Mouse (Mus musculus) E14TG2a.4 (cell line): ENCODE data around the gene Fndc8.

Experiments
- H3K27me3 ChIP-seq: 2 replicates; pipeline ENCODE4 v1.6.1; 2014; ENCODE audit warnings: low read length, control low read depth; ENCODE audit not compliant: insufficient read depth
- H3K36me3 ChIP-seq: 2 replicates; pipeline ENCODE4 v1.6.1; 2014; ENCODE audit warnings: low read length, control low read depth; ENCODE audit not compliant: insufficient read depth
- H3K4me1 ChIP-seq: replicated peaks from 2 replicates; pipeline ENCODE4 v1.6.1; 2014; ENCODE audit warnings: low read depth, low read length, control low read depth
- H3K4me3 ChIP-seq: replicated peaks from 2 replicates; pipeline ENCODE4 v1.5.1; 2014; ENCODE audit warnings: mild to moderate bottlenecking, low read length
- H3K9me3 ChIP-seq: 2 replicates; pipeline ENCODE4 v1.6.1; 2014; ENCODE audit warnings: low read length, control low read depth
- CTCF ChIP-seq: conservative IDR thresholded peaks from 2 replicates; pipeline ENCODE4 v1.5.1; 2014; ENCODE audit warnings: low read length
- NANOG ChIP-seq: IDR thresholded peaks from 2 replicates; pipeline ENCODE4 v1.6.1; 2014; ENCODE audit warnings: borderline replicate concordance, low read length, mixed read lengths
- POU5F1 ChIP-seq: IDR thresholded peaks from 2 replicates; pipeline ENCODE4 v1.6.1; 2014; ENCODE audit warnings: low read length, borderline replicate concordance

The Fndc8 gene

DNA sequence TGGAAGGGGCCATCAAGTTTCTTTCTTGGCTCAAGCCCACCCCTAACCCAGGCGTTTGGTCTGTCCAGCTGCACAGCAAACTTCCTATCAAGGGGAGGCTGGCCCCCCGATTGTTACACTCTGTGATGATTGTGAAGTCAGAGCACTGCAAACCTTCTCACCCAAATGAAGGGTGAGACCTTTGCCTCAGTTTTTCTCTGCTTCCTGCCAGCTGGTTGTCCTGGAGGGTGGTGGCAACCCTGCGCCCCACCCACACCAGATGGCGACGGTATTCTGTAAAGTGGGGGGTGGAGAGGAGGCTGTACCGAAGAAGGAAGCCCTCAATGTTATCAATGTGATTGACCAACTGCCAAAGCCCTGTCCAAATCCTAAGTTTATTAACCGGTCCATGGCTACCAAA lies at the start of gene Fndc8:
Fndc8 (plus strand) TSS at position 189 of the 400 bp plus-strand sequence.
- H3K4me1 ChIP-seq: peaks cover 34% of the 10 kb centered on the region
- H3K36me3 ChIP-seq: no peaks in the 10 kb centered on the region
- no peaks in the 10 kb centered on the region for H3K9me3 ChIP-seq
- H3K27me3 ChIP-seq: no peaks in the 10 kb centered on the region
- H3K4me3 ChIP-seq: no peak within 1 kb of the TSS
- TF ChIP-seq POU5F1: no peak
- no peak for TF ChIP-seq NANOG
- TF ChIP-seq CTCF: no peak

DNA sequence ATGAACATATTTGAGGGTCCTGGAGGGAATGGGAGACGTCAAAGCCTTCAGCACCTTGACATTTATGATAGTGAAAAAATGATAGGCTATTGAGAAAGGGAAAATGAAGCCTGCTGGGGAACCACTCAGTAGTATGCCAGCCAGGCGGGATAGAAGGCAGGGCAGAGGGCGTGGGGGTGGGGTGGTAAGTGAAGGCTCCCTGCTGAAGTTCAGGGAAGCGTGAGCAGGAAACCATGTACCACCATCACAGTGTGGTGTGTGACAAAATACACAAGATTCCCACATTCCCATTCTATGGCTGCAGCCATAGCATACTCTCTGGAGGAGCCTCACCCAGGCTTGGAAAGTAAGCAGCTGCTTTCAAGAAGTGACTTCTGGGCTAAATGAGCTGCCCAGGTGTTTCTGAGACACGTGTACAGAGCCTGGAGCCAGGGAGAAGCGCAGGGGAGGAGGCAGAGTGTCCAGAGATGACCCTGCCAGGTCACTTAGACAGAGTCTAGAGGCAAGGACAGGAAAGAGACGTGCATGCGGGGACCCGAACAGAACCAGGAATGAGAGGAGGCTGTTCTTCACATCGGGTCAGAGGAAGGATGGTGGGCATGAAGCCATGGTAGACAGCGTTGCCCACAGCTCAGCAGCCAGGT lies 47.0 kb upstream of the Fndc8 start:
- TF ChIP-seq CTCF (no peak), NANOG (no peak), POU5F1 (no peak)
- Histone ChIP-seq H3K9me3 (no peaks in the 10 kb centered on the region), H3K36me3 (no peaks in the 10 kb centered on the region), H3K4me1 (peaks cover 62% of the 10 kb centered on the region), H3K4me3 (peak overlapping the region; percentile 62), H3K27me3 (peaks cover 8% of the 10 kb centered on the region)

DNA sequence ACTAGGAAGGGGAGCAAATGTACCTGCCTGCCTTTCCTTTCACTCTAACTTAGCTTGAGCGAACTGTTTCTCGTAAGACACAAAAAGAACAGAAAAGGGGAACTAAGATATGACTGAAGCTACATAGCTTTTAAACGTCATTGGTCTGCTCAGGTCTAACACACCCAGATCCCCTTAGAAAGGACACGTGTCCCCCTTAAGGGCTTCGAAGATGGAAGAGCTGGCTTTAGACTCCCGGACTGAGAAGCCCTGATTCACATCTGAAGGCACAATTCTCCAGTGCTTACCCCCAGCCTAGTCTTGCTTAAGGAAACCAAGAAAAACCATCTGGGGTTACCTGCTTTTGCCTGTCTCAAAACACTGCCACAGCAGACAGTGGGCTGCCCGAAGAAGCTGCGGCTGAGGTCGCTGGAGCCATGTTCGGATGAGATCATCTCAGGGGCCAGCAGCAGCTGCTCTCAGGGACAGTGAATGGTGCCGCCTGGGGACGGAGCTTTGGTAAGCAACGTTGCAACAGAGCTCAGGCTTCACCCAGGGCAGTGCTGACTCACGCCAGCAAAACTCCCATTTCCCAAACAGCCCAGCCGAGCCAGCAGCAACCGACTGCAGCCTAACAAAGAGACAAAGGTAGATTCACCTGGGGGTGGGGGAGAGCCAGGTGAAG lies 46.4 kb upstream of the Fndc8 start:
- H3K9me3 ChIP-seq: no peaks in the 10 kb centered on the region
- H3K4me3 ChIP-seq: peak overlapping the region; percentile 62
- no peak for TF ChIP-seq NANOG
- no peak for TF ChIP-seq CTCF
- no peak for TF ChIP-seq POU5F1
- no peaks in the 10 kb centered on the region for H3K36me3 ChIP-seq
- H3K4me1 ChIP-seq: peaks cover 63% of the 10 kb centered on the region
- H3K27me3 ChIP-seq: peaks cover 8% of the 10 kb centered on the region

DNA sequence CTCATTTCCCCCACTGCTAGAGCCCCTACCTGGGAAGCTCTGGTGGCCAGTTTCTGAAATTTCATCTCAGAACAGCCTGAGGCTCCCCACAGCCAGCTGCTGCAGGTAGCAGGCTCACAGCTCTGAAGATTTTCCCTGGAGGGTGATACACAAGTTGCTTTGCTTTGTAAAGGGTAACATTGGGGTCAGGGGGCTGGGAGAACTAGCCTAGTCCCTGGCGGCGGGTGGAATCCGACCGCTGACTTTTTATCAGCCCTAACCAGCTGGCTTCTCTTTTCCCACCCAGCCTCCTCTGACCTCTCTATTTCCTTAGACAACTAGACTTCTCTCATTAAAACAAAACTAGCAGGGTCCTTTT lies 45.9 kb upstream of the Fndc8 start:
- H3K27me3 ChIP-seq: peaks cover 8% of the 10 kb centered on the region
- peaks cover 58% of the 10 kb centered on the region for H3K4me1 ChIP-seq
- TF ChIP-seq POU5F1 (no peak), NANOG (no peak), CTCF (no peak)
- no peaks in the 10 kb centered on the region for H3K9me3 ChIP-seq
- H3K36me3 ChIP-seq: no peaks in the 10 kb centered on the region
- H3K4me3 ChIP-seq: peak overlapping the region; percentile 62

DNA sequence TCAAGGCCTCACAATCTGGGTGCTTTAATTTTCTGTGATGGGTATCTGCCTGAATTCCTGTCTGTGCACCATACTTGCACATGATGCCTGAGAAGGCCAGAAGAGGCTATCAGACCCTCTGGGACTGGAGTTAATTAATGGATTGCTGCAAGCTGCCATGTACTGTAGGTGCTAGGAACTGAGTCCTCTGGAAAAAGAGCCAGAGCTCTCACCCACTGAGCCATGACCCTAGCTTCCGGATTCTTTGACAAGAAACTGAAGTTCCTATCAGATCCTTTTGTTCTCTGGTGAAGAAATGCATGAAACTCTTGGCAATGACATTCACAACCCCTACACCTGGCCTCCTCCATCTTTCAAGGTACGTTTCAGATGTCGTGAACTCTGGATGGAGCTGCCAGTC lies 45.0 kb upstream of the Fndc8 start:
- Histone ChIP-seq H3K4me3 (no peak overlapping the region), H3K36me3 (no peaks in the 10 kb centered on the region), H3K27me3 (peaks cover 8% of the 10 kb centered on the region), H3K9me3 (no peaks in the 10 kb centered on the region), H3K4me1 (peaks cover 50% of the 10 kb centered on the region)
- TF ChIP-seq CTCF: no peak
- no peak for TF ChIP-seq NANOG
- no peak for TF ChIP-seq POU5F1

DNA sequence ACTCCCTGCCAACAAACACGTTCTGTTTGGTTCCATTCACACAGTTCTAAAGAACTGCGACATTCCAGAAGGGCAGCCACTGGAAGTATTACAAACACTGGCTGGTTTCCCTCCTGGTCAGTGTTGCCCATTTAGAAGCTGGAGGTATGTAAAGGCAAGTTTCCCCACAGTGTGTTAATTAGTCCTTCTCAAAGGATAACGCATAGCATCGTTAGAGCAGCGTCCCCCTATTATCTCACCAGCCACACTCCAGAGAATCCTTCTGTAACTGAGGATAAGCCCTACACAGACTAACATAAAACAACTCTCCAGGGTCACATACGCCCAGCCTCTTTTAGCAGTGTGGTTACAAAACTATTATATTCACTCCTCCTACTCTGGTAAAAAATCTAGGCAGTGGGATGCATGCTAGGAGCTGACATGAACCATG lies 44.3 kb upstream of the Fndc8 start:
- H3K9me3 ChIP-seq: no peaks in the 10 kb centered on the region
- TF ChIP-seq POU5F1 (no peak), CTCF (no peak), NANOG (no peak)
- no peaks in the 10 kb centered on the region for H3K36me3 ChIP-seq
- H3K27me3 ChIP-seq: peaks cover 8% of the 10 kb centered on the region
- H3K4me3 ChIP-seq: no peak overlapping the region
- H3K4me1 ChIP-seq: peaks cover 45% of the 10 kb centered on the region

DNA sequence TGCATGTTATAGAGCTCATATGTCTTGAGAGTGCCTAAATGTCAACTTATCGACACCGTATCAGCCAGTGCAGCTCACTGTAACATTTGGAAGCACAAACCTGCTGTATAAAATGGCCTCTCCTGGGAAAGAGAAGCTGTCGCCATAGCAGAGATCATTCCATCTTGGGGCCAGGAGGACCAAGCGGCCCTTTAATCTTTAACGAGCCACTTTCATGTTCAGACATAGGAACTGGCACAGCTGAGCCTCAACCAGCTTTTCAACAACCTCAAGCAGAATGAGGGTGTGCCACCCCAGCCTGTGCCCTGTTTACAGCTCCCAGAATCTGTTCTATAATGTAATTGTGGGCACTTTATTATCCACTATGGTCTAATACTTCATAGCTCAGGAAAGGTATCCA lies 41.7 kb upstream of the Fndc8 start:
- no peaks in the 10 kb centered on the region; the same call in 1 of the 2 replicates for H3K27me3 ChIP-seq
- H3K36me3 ChIP-seq: no peaks in the 10 kb centered on the region; the same call in 1 of the 2 replicates
- no peaks in the 10 kb centered on the region for H3K9me3 ChIP-seq
- no peak for TF ChIP-seq CTCF
- no peak for TF ChIP-seq POU5F1
- no peak for TF ChIP-seq NANOG
- H3K4me3 ChIP-seq: no peak overlapping the region
- peaks cover 36% of the 10 kb centered on the region for H3K4me1 ChIP-seq

DNA sequence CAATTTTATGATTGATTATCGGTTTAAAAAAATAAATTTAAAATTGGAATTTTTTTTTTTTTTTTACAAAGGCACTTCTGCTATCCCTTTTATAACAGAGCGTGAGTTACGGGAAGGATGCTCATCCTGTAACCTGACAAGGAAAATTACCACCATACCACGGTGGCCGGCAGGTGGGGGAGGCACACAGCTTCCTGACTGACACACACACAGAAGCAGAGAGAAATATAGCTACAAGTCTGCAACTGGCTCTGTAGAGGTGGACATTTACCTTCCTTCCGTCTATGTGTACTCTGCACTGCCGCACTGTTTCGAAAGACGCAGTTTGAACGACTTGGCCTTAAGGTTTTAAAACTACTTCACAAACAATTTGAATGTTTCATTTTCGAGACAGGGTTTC lies 39.8 kb upstream of the Fndc8 start:
- H3K4me1 ChIP-seq: peaks cover 43% of the 10 kb centered on the region
- H3K4me3 ChIP-seq: no peak overlapping the region
- TF ChIP-seq NANOG (no peak), CTCF (no peak), POU5F1 (no peak)
- H3K9me3 ChIP-seq: no peaks in the 10 kb centered on the region
- H3K27me3 ChIP-seq: no peaks in the 10 kb centered on the region
- H3K36me3 ChIP-seq: no peaks in the 10 kb centered on the region; the same call in 1 of the 2 replicates

DNA sequence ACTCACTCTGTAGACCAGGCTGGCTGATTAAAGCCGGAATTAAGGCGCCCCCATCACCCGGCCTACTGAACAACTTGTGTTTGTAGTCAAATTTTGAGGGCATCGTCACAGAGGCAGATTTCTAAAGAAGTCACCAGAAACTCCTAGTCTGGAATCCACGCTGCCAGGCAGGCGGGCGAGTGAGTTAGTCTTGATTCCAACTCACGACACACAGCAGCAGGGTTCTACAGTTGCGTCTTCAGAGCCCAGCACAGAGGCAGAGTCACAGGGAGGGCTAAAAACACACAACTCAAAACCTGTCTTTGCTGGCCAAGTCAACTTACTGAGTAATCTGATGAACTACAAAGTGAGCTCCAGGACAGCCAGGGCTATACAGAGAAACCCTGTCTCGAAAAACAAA lies 39.4 kb upstream of the Fndc8 start:
- no peaks in the 10 kb centered on the region; the same call in 1 of the 2 replicates for H3K36me3 ChIP-seq
- peaks cover 42% of the 10 kb centered on the region for H3K4me1 ChIP-seq
- no peak for TF ChIP-seq NANOG
- no peak for TF ChIP-seq POU5F1
- TF ChIP-seq CTCF: no peak
- H3K9me3 ChIP-seq: no peaks in the 10 kb centered on the region
- no peak overlapping the region for H3K4me3 ChIP-seq
- no peaks in the 10 kb centered on the region for H3K27me3 ChIP-seq
